In the genomic region with DNA sequence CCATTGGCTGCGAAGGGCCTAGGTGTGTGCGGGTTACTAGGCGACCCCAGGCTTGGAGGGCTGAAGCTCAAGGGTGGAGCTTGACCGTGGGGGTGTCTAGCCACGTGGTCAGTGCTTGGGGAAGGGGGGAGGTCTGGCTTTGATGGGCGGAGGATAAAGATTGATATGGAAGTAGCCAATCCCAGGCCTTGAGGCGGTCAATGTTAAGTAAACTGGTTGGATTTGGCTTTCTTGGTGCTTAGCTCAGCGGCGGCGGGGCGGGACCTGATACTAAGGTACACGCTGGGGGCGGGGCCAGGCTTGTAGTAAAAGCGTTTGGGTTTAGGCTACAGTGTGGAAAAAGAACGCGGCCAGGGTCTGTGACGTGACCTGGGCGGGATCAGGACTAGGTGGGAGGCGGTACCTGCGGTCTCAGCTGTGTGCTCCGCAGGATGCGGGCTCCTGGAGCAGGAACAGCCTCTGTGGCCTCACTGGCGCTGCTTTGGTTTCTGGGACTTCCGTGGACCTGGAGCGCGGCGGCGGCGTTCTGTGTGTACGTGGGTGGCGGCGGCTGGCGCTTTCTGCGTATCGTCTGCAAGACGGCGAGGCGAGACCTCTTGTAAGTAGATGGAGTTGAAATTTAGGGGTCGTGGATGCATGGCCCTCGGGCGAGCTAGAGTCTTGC, we compare ENCODE assay signal across 8 mouse cellular contexts. TPM values are rescaled to one million over a fixed set of nuclear protein-coding genes. Genes with fewer than 3 reads are reported as not detected.
A peak's percentile ranks its signal among the peaks of the same experiment; 100 is the strongest.
DNase-seq lines count a peak whose midpoint lies in the region; ATAC-seq and TF ChIP-seq lines count a peak whose summit lies in the region.

No protein-coding gene starts in this region.

- peaks cover 35% of the 10 kb centered on the region for H3K27me3 ChIP-seq in heart, embryonic 12.5 days (replicated peaks)
- H3K27me3 ChIP-seq in kidney, embryonic 16.5 days (ENCODE audit: insufficient read depth, low read length), result no peaks in the 10 kb centered on the region

- peak; percentile 44; the same call in 1 of the 2 replicates for ATAC-seq in erythroid progenitor cell, adult 5-6 weeks (replicated peaks; ENCODE audit: low FRiP score, poor library complexity, severe bottlenecking)
- ATAC-seq in heart, embryonic 12.5 days (ENCODE audit: insufficient number of reproducible peaks, low FRiP score), result peak; percentile 83
- ATAC-seq in kidney, embryonic 16.5 days (ENCODE audit: low FRiP score, low TSS enrichment), result peak; percentile 90
- peak; percentile 74 for ATAC-seq in monocyte, adult 5-6 weeks (replicated peaks; ENCODE audit: insufficient number of reproducible peaks, low FRiP score, low TSS enrichment, poor library complexity, severe bottlenecking)

- H3K4me3 ChIP-seq in bone marrow, adult 2 months (replicated peaks; ENCODE audit: control insufficient read depth, low read depth, low read length), result peak overlapping the region; percentile 79
- H3K4me3 ChIP-seq in heart, embryonic 12.5 days, result peak overlapping the region; percentile 69
- peak overlapping the region; percentile 66 for H3K4me3 ChIP-seq in kidney, embryonic 16.5 days (ENCODE audit: low read length)

- H3K9ac ChIP-seq in heart, embryonic 12.5 days, result peak overlapping the region; percentile 79
- peak overlapping the region; percentile 77 for H3K9ac ChIP-seq in kidney, embryonic 16.5 days (replicated peaks; ENCODE audit: low read length)

- WGBS in bone marrow, adult 2 months, result under 1% methylated on average over 41 of the region's 41 CpGs
- under 1% methylated on average over 41 of the region's 41 CpGs for WGBS in heart, embryonic 12.5 days
- WGBS in kidney, embryonic 16.5 days, result under 1% methylated on average over 41 of the region's 41 CpGs

- no peak overlapping the region for H3K27ac ChIP-seq in bone marrow, adult 2 months (ENCODE audit: control insufficient read depth, insufficient read depth, low read depth, low read length, poor library complexity)
- H3K27ac ChIP-seq in heart, embryonic 12.5 days (ENCODE audit: poor library complexity, severe bottlenecking), result peak overlapping the region; percentile 4; the same call in 1 of the 2 replicates
- peak overlapping the region; percentile 94 for H3K27ac ChIP-seq in kidney, embryonic 16.5 days (ENCODE audit: low read length)

- TF ChIP-seq CTCF in bone marrow, adult 2 months (IDR thresholded peaks at IDR 0.05; ENCODE audit: control insufficient read depth, insufficient read depth, low read length), result no peak

- no peaks in the 10 kb centered on the region for H3K36me3 ChIP-seq in heart, embryonic 12.5 days
- no peaks in the 10 kb centered on the region for H3K36me3 ChIP-seq in kidney, embryonic 16.5 days (ENCODE audit: insufficient read depth, low read length)

- DNase-seq in 416B (ENCODE audit: low read depth), result peak; percentile 91
- DNase-seq in liver, result peak; percentile 87
- peak; percentile 84 to 89 for DNase-seq in spleen, postnatal 36 days (ENCODE audit: low spot score in 2 of 2)

- H3K4me2 ChIP-seq in heart, embryonic 12.5 days, result peak overlapping the region; percentile 94
- H3K4me2 ChIP-seq in kidney, embryonic 16.5 days (replicated peaks; ENCODE audit: low read depth, low read length), result peak overlapping the region; percentile 91

- TF ChIP-seq POLR2A in bone marrow, adult 2 months (IDR thresholded peaks at IDR 0.05; ENCODE audit: borderline replicate concordance, control insufficient read depth, low read depth, low read length), result no peak

- H3K9me3 ChIP-seq in heart, embryonic 12.5 days (replicated peaks), result no peaks in the 10 kb centered on the region
- no peaks in the 10 kb centered on the region for H3K9me3 ChIP-seq in kidney, embryonic 16.5 days (ENCODE audit: low read length)

- H3K4me1 ChIP-seq in bone marrow, adult 2 months (ENCODE audit: control insufficient read depth, insufficient read depth, low read length), result peaks cover 3% of the 10 kb centered on the region
- H3K4me1 ChIP-seq in heart, embryonic 12.5 days (replicated peaks), result peaks cover 26% of the 10 kb centered on the region
- H3K4me1 ChIP-seq in kidney, embryonic 16.5 days (ENCODE audit: insufficient read depth, low read length), result peaks cover 25% of the 10 kb centered on the region

RNA-seq across cellular contexts. Expression of gene Slc27a1, which starts 1.7 kb away (rescaled TPM):
- 11.2 and 12.6 TPM in 2 replicates for polyA plus RNA-seq in bone marrow, adult 2 months (2011; ENCODE audit: insufficient read depth, insufficient read length, low replicate concordance, missing spikeins)
- 1.1 and 1.7 TPM in 2 replicates for total RNA-seq in erythroid progenitor cell, adult 5-6 weeks (2015; ENCODE audit: low replicate concordance)
- not detected in 2 replicates for total RNA-seq in erythroid progenitor cell, adult 5-6 weeks (2017; ENCODE audit: low replicate concordance)
- 21.2 and 22.6 TPM in 2 replicates for polyA plus RNA-seq in heart, embryonic 12.5 days (2016; fragmentation: Nextera tagmentation; extraction: Ambion mirVana)
- polyA plus RNA-seq in kidney, embryonic 16.5 days (2015; fragmentation: Nextera tagmentation; extraction: Ambion mirVana), result 49.8 and 56.2 TPM in 2 replicates
- total RNA-seq in monocyte, adult 5-6 weeks (2017), result 0.53 to 1.2 TPM (median 0.76 TPM) in 3 replicates

RNA-seq across cellular contexts. Expression of gene Nxnl1, which starts 4.0 kb away (rescaled TPM):
- polyA plus RNA-seq in bone marrow, adult 2 months (2011; ENCODE audit: insufficient read depth, insufficient read length, low replicate concordance, missing spikeins), result not detected in 2 replicates
- not detected in 2 replicates for total RNA-seq in erythroid progenitor cell, adult 5-6 weeks (2015; ENCODE audit: low replicate concordance)
- not detected in 2 replicates for total RNA-seq in erythroid progenitor cell, adult 5-6 weeks (2017; ENCODE audit: low replicate concordance)
- not detected in 2 replicates for polyA plus RNA-seq in heart, embryonic 12.5 days (2016; fragmentation: Nextera tagmentation; extraction: Ambion mirVana)
- 0.24 and 0.31 TPM in 2 replicates for polyA plus RNA-seq in kidney, embryonic 16.5 days (2015; fragmentation: Nextera tagmentation; extraction: Ambion mirVana)
- not detected in 3 replicates for total RNA-seq in monocyte, adult 5-6 weeks (2017)

RNA-seq across cellular contexts. Expression of gene Tmem221, which starts 11.8 kb away (rescaled TPM):
- polyA plus RNA-seq in bone marrow, adult 2 months (2011; ENCODE audit: insufficient read depth, insufficient read length, low replicate concordance, missing spikeins), result 0.81 and 2.5 TPM in 2 replicates
- total RNA-seq in erythroid progenitor cell, adult 5-6 weeks (2015; ENCODE audit: low replicate concordance), result not detected in 2 replicates
- not detected in 2 replicates for total RNA-seq in erythroid progenitor cell, adult 5-6 weeks (2017; ENCODE audit: low replicate concordance)
- 0.28 and 0.58 TPM in 2 replicates for polyA plus RNA-seq in heart, embryonic 12.5 days (2016; fragmentation: Nextera tagmentation; extraction: Ambion mirVana)
- polyA plus RNA-seq in kidney, embryonic 16.5 days (2015; fragmentation: Nextera tagmentation; extraction: Ambion mirVana), result 16.3 and 16.7 TPM in 2 replicates
- 0.29 TPM in 1 of 3 replicates, not detected in the others for total RNA-seq in monocyte, adult 5-6 weeks (2017)

RNA-seq across cellular contexts. Expression of gene Pgls, which starts 21.6 kb away (rescaled TPM):
- polyA plus RNA-seq in bone marrow, adult 2 months (2011; ENCODE audit: insufficient read depth, insufficient read length, low replicate concordance, missing spikeins), result 111 and 147 TPM in 2 replicates
- total RNA-seq in erythroid progenitor cell, adult 5-6 weeks (2015; ENCODE audit: low replicate concordance), result 31.4 and 36.9 TPM in 2 replicates
- 14.8 and 31.8 TPM in 2 replicates for total RNA-seq in erythroid progenitor cell, adult 5-6 weeks (2017; ENCODE audit: low replicate concordance)
- 178 and 179 TPM in 2 replicates for polyA plus RNA-seq in heart, embryonic 12.5 days (2016; fragmentation: Nextera tagmentation; extraction: Ambion mirVana)
- 244 and 252 TPM in 2 replicates for polyA plus RNA-seq in kidney, embryonic 16.5 days (2015; fragmentation: Nextera tagmentation; extraction: Ambion mirVana)
- 31.2 to 49.8 TPM (median 36.8 TPM) in 3 replicates for total RNA-seq in monocyte, adult 5-6 weeks (2017)

RNA-seq across cellular contexts. Expression of gene Fam129c, which starts 27.0 kb away (rescaled TPM):
- polyA plus RNA-seq in bone marrow, adult 2 months (2011; ENCODE audit: insufficient read depth, insufficient read length, low replicate concordance, missing spikeins), result 67.8 and 106 TPM in 2 replicates
- total RNA-seq in erythroid progenitor cell, adult 5-6 weeks (2015; ENCODE audit: low replicate concordance), result 54.1 and 135 TPM in 2 replicates
- total RNA-seq in erythroid progenitor cell, adult 5-6 weeks (2017; ENCODE audit: low replicate concordance), result 7.4 and 32.9 TPM in 2 replicates
- 2.2 and 2.4 TPM in 2 replicates for polyA plus RNA-seq in heart, embryonic 12.5 days (2016; fragmentation: Nextera tagmentation; extraction: Ambion mirVana)
- polyA plus RNA-seq in kidney, embryonic 16.5 days (2015; fragmentation: Nextera tagmentation; extraction: Ambion mirVana), result 4.6 and 5.3 TPM in 2 replicates
- total RNA-seq in monocyte, adult 5-6 weeks (2017), result 6.3 to 12.8 TPM (median 6.9 TPM) in 3 replicates
